Mouse (Mus musculus): ENCODE measurements at regions not wholly inside any gene's neighbourhood (a gene's known extent, or its start where the extent isn't known, plus 50 kb on each side); places are given as distances from the start of the nearest gene placed in this dataset.

GRCm38 (mm10) chr16:30797006-30797405 lies 197.5 kb downstream of the Fam43a start:
- TF ChIP-seq CTCF (conservative IDR thresholded peaks at IDR 0.05; ENCODE audit: low read length) (no peak), NANOG (IDR thresholded peaks at IDR 0.05; ENCODE audit: borderline replicate concordance, low read length) (no peak), POU5F1 (IDR thresholded peaks at IDR 0.05; ENCODE audit: borderline replicate concordance, low read length) (no peak)
